Mouse (Mus musculus) kidney, postnatal 0 days (tissue): ENCODE data around the gene Slfn2. TPM values are rescaled to one million over a fixed set of nuclear protein-coding genes. Genes with fewer than 3 reads are reported as not detected.
"Not testable (repeated sequence)": the region's sequence is repeated elsewhere in the genome, so short reads cannot be mapped to it uniquely, and the experiment has no call there.

Experiments
- ATAC-seq: fragments of 200-750 bp; cut with Nextera tagmentation; replicated peaks from 2 replicates; pipeline ENCODE4 v1.8.0; 2017; ENCODE audit warnings: low read depth, moderate number of reproducible peaks, moderate TSS enrichment, moderate library complexity; ENCODE audit not compliant: low FRiP score
- DNase-seq: peaks from one replicate; pipeline ENCODE4 v3.0.0-alpha.2; 2016; ENCODE audit warnings: low spot score
- H3K27ac ChIP-seq: fragments of 300-500 bp; sonication (generic); 2 replicates; pipeline ENCODE4 v1.5.1; 2014; ENCODE audit warnings: mild to moderate bottlenecking
- H3K27me3 ChIP-seq: fragments of 300-500 bp; sonication (generic); 2 replicates; pipeline ENCODE4 v1.6.1; 2014; ENCODE audit warnings: low read length, mixed read lengths; ENCODE audit not compliant: insufficient read depth
- H3K36me3 ChIP-seq: fragments of 300-500 bp; sonication (generic); 2 replicates; pipeline ENCODE4 v1.6.1; 2014; ENCODE audit warnings: low read length, mixed read lengths; ENCODE audit not compliant: insufficient read depth
- H3K4me1 ChIP-seq: fragments of 300-500 bp; sonication (generic); replicated peaks from 2 replicates; pipeline ENCODE4 v1.6.1; 2014; ENCODE audit warnings: antibody characterized with exemption, low read length, mixed read lengths; ENCODE audit not compliant: insufficient read depth
- H3K4me2 ChIP-seq: fragments of 300-500 bp; sonication (generic); 2 replicates; pipeline ENCODE4 v1.6.1; 2014; ENCODE audit warnings: mild to moderate bottlenecking, low read length, moderate library complexity, mixed read lengths
- H3K4me3 ChIP-seq: fragments of 300-500 bp; sonication (generic); replicated peaks from 2 replicates; pipeline ENCODE4 v1.5.1; 2014; ENCODE audit warnings: low read depth, low read length
- H3K9ac ChIP-seq: fragments of 300-500 bp; sonication (generic); 2 replicates; pipeline ENCODE4 v1.6.1; 2014; ENCODE audit warnings: low read depth, low read length
- H3K9me3 ChIP-seq: fragments of 300-500 bp; sonication (generic); replicated peaks from 2 replicates; pipeline ENCODE4 v1.6.1; 2016; ENCODE audit warnings: low read length, inconsistent platforms, mixed read lengths
- CTCF ChIP-seq: IDR thresholded peaks from 2 replicates; pipeline ENCODE4 v1.5.1; 2016; ENCODE audit warnings: antibody characterized with exemption, low read depth, mild to moderate bottlenecking, moderate library complexity
- WGBS: fragments of 180-500 bp; shearing (Covaris S2); extraction: QIAGEN DNeasy Blood & Tissue Kit; methylation state at CpG from one replicate; pipeline ENCODE4 v1.1.7; 2014; 5-methylcytosine and 5-hydroxymethylcytosine counted together
- polyA plus RNA-seq: library from polyadenylated mRNA; unstranded; fragments of >200 nt; fragmentation: Nextera tagmentation; extraction: Ambion mirVana; gene quantifications from 2 replicates; pipeline ENCODE4 v1.2.1, GENCODE M21; 2015

Gene Slfn2
- 12.7 and 16.3 TPM in 2 replicates for polyA plus RNA-seq

DNA sequence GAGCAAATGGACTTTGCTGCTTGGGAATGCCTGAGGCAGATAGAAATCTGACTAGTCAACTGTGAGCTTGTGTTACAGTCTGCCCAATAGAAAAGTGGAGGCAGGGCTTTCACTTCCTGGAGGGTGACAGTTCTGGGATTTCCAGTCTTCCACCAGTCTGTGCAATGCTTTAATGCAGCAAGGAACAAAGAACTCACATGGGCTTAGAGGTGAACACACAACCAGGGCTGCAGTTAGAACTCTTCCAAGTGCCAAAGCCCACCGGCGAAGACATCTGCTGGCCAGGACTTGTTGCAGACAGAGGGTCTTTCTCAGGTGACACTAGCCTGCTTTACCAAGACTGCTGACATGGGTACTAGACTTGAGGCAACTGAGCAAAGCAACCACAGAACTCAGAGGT lies at the start of gene Slfn2:
Slfn2 (plus strand) TSS at position 167 of the 400 bp plus-strand sequence.
- ATAC-seq (no peak), DNase-seq (peak; percentile 46)
- no peaks in the 10 kb centered on the region for H3K9me3 ChIP-seq
- H3K9ac ChIP-seq, result peak within 1 kb of the TSS; percentile 13; the same call in 1 of the 2 replicates
- H3K4me2 ChIP-seq, result peak within 1 kb of the TSS; percentile 38
- H3K4me1 ChIP-seq, result no peaks in the 10 kb centered on the region
- H3K27me3 ChIP-seq, result no peaks in the 10 kb centered on the region
- no peaks in the 10 kb centered on the region for H3K36me3 ChIP-seq
- 78% methylated on average over 2 of the region's 2 CpGs for WGBS
- no peak for TF ChIP-seq CTCF
- H3K27ac ChIP-seq, result peak within 1 kb of the TSS; percentile 47
- peak within 1 kb of the TSS; percentile 3 for H3K4me3 ChIP-seq

DNA sequence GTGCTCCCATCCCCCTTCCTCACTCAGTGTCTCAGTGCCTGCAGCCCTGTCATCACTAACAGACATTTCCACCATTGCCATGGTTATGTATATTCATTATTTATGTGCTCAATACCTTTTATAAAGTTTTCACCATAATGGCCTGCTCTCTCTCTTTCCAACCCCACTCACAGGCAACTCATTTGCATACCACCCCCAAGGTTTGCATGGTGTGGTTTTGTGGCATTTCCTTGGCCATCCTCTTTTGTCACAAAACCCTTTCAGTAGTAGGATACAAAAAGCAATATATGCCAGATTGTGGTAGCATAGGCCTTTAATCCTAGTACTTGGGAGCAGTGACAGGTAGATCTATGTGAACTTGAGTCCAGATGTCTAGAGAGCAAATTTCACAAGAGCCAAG lies 48.8 kb upstream of the Slfn2 start:
- ATAC-seq, result no peak

DNA sequence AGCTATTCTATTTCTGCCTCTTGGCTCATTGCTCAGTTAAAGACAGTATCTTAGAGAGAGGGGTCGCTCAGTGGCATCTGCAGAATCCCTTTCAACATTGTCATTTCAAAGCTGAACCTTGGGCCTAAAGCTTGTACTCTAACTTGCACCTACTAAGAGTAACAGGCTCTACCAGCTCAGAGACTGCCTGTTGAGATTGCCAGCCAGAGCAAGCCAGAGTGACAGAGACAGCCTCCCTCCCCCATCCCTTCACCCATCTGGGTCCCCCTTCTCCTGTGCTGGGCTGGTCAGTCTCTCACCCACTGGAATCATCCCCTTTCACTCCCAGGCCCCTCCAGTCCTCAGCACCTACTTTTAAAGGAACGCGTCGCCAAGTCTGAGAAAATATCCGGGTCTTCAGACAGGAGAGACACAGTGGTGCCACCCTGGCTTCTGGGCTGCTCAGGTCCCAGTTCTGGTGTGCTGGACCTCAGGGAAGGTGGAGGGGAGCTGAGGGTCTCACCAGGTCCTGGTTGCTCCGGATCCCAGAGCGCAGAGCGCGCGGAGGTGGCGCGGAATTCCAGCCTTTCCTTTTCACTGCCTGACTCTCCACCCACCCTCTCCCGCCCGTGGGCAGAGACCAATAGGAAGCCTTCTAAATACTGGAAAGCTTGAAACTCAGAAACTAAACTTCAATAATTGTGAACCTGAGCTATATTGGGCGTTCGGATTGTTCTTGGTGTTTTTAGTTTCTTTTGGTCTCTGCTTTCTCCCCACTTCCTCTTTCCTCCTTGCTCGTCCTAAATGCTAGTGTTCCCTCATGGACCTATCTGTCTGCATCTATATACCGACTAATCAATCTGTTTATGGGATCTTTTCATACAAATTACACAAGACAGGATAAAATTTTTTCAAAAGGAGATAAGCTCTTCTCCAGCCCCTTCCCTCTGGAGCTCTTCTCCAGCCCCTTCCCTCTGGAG lies 45.1 kb upstream of the Slfn2 start:
- Histone ChIP-seq H3K9ac (0 out of 2 replicates have a peak overlapping the region, but pooled peaks have one; percentile 5), H3K4me2 (0 out of 2 replicates have a peak overlapping the region, but pooled peaks have one; percentile 8)
- not testable (repeated sequence) for H3K27me3 ChIP-seq, H3K36me3 ChIP-seq, H3K4me3 ChIP-seq, H3K4me1 ChIP-seq, ATAC-seq, DNase-seq, H3K9me3 ChIP-seq, H3K27ac ChIP-seq
- WGBS, result 74% methylated on average over 18 of the region's 18 CpGs

More for the DNA sequence above, 48.8 kb upstream of the Slfn2 start:
- no peak for TF ChIP-seq CTCF
- DNase-seq, result no peak
- no peak overlapping the region for H3K4me3 ChIP-seq
- no peak overlapping the region for H3K27ac ChIP-seq
- H3K4me2 ChIP-seq, result no peak overlapping the region
- no peaks in the 10 kb centered on the region for H3K36me3 ChIP-seq
- no peak overlapping the region for H3K9ac ChIP-seq
- H3K27me3 ChIP-seq, result no peaks in the 10 kb centered on the region
- H3K4me1 ChIP-seq, result no peaks in the 10 kb centered on the region
- no peaks in the 10 kb centered on the region for H3K9me3 ChIP-seq

DNA sequence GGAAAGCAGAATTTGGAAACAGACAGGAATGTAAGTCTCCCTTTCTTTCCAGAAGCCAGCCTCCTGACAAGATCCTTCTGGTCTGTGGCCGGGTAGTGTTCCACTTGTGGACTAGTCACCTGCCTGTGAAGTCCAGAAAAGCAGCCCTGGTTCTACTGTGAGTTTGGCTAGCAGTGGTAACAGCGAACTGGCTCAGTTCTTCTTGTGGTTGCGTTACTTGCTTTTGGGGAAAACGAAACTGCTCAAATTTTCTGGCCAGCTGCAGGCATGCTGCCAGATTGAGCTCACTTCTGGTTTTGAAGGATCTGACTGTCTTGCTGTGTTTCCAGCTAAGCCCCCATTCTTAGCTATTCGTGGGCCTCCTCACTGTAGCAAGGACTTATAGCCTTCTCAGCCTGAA lies 44.3 kb upstream of the Slfn2 start, which contains the start of gene Slfn8:
Slfn8 (minus strand) TSS at position 190 of the 400 bp plus-strand sequence.
- 0 out of 2 replicates have a peak within 1 kb of the TSS, but pooled peaks have one; percentile 8 for H3K4me2 ChIP-seq
- 0 out of 2 replicates have a peak within 1 kb of the TSS, but pooled peaks have one; percentile 5 for H3K9ac ChIP-seq
- no peaks in the 10 kb centered on the region for H3K4me1 ChIP-seq
- 63% methylated on average over 5 of the region's 5 CpGs for WGBS
- no peaks in the 10 kb centered on the region for H3K9me3 ChIP-seq
- H3K4me3 ChIP-seq, result no peak within 1 kb of the TSS
- ATAC-seq (no peak), DNase-seq (no peak)
- no peak for TF ChIP-seq CTCF
- no peaks in the 10 kb centered on the region for H3K27me3 ChIP-seq
- no peaks in the 10 kb centered on the region for H3K36me3 ChIP-seq
- no peak within 1 kb of the TSS for H3K27ac ChIP-seq

DNA sequence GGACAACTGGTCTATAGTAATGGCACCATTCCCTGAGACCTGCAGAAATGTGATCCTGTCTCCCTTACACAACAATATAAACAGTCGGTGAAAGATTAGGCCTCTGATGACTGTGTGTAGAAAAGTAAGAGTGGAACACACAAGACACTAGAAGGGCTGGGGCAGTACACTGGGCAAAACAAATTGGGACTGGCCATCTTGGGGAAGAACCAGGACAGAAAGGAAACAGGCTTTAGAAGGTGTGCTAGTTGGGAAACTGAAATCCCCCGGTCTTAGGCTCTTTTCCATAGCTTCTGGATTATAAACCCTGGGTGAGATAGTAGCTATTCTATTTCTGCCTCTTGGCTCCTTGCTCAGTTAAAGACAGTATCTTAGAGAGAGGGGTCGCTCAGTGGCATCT lies 26.2 kb upstream of the Slfn2 start:
- not testable (repeated sequence) for DNase-seq, H3K27ac ChIP-seq, H3K4me2 ChIP-seq, H3K36me3 ChIP-seq, H3K9ac ChIP-seq, H3K27me3 ChIP-seq, ATAC-seq, H3K9me3 ChIP-seq, H3K4me1 ChIP-seq, H3K4me3 ChIP-seq
- WGBS, result 75% methylated on average over 3 of the region's 3 CpGs

DNA sequence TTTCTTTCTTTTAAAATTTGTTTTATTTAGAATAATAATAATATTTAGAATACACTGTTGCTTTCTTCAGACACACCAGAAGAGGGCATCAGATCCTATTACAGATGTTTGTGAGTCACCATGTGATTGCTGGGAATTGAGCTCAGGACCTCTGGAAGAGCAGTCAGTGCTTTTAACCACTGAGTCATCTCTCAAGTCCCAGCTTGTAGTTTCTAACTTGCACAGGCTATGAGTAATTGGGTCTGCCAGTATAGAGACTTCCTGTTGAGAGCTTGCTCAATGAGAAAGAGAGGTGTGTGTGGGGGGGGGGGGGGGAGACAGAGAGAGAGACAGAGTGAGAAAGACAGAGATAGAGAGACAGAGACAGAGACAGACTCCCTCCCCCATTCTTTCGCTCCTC lies 25.8 kb upstream of the Slfn2 start:
- Histone ChIP-seq H3K27me3 (no peaks in the 10 kb centered on the region), H3K4me3 (no peak overlapping the region), H3K9me3 (no peaks in the 10 kb centered on the region), H3K9ac (no peak overlapping the region), H3K27ac (no peak overlapping the region), H3K36me3 (no peaks in the 10 kb centered on the region), H3K4me1 (no peaks in the 10 kb centered on the region), H3K4me2 (no peak overlapping the region)
- no peak for TF ChIP-seq CTCF
- ATAC-seq (no peak), DNase-seq (no peak)
- WGBS, result 88% methylated on average over 1 of the region's 1 CpGs
